Mouse (Mus musculus) layer of hippocampus, adult 9-11 months (tissue): ENCODE data around the gene Hdac10.

Source experiments
- DNase-seq: peaks from one replicate; pipeline ENCODE4 v3.0.0; 2022

Gene Hdac10

GRCm38 (mm10) chr15:89128382-89129350 is at the start of gene Hdac10:
TSS of gene Hdac10 (minus strand) at chr15:89128700.
- peak; percentile 79 for DNase-seq

GRCm38 (mm10) chr15:89177576-89178259 is 49.2 kb upstream of the Hdac10 start:
- peak; percentile 70 for DNase-seq

GRCm38 (mm10) chr15:89177121-89177520 is 48.6 kb upstream of the Hdac10 start:
- peak; percentile 78 for DNase-seq

GRCm38 (mm10) chr15:89175411-89176155 is 47.1 kb upstream of the Hdac10 start:
- DNase-seq = no peak

GRCm38 (mm10) chr15:89174889-89175339 is 46.4 kb upstream of the Hdac10 start:
- no peak for DNase-seq

- DNase-seq = peak; percentile 57
Measured at GRCm38 (mm10) chr15:89173906-89174214, 45.4 kb upstream of the Hdac10 start.

GRCm38 (mm10) chr15:89173024-89173905 is 44.8 kb upstream of the Hdac10 start:
- DNase-seq = no peak

GRCm38 (mm10) chr15:89172276-89172935 is 43.9 kb upstream of the Hdac10 start:
- peak; percentile 48 for DNase-seq

- no peak for DNase-seq
Measured at GRCm38 (mm10) chr15:89171526-89172051, 43.1 kb upstream of the Hdac10 start.

GRCm38 (mm10) chr15:89170102-89170501 is 41.6 kb upstream of the Hdac10 start:
- no peak for DNase-seq

GRCm38 (mm10) chr15:89169431-89169830 is 40.9 kb upstream of the Hdac10 start:
- peak; percentile 90 for DNase-seq

GRCm38 (mm10) chr15:89168922-89169321 is 40.4 kb upstream of the Hdac10 start:
- no peak for DNase-seq

GRCm38 (mm10) chr15:89165478-89165877 is 37.0 kb upstream of the Hdac10 start:
- no peak for DNase-seq

GRCm38 (mm10) chr15:89161397-89161796 is 32.9 kb upstream of the Hdac10 start:
- DNase-seq = no peak

GRCm38 (mm10) chr15:89158516-89158915 is 30.0 kb upstream of the Hdac10 start:
- no peak for DNase-seq

GRCm38 (mm10) chr15:89157954-89158353 is 29.5 kb upstream of the Hdac10 start:
- DNase-seq = peak; percentile 45

GRCm38 (mm10) chr15:89152312-89152711 is 23.8 kb upstream of the Hdac10 start:
- no peak for DNase-seq

GRCm38 (mm10) chr15:89150041-89150390 is 21.5 kb upstream of the Hdac10 start:
- DNase-seq = no peak

- no peak for DNase-seq
Measured at GRCm38 (mm10) chr15:89149271-89150040, 21.0 kb upstream of the Hdac10 start, which contains the start of gene Mapk11. TSS of gene Mapk11 (minus strand) at chr15:89149628.

GRCm38 (mm10) chr15:89148496-89149270 is 20.2 kb upstream of the Hdac10 start:
- no peak for DNase-seq
